ENCODE assay signal across 20 mouse cellular contexts in genomic region chr6:119512701-119513100, GRCm38 (mm10). TPM values are rescaled to one million over a fixed set of nuclear protein-coding genes. Genes with fewer than 3 reads are reported as not detected.
DNase-seq lines count a peak whose midpoint lies in the region; ATAC-seq and TF ChIP-seq lines count a peak whose summit lies in the region.
"Had no signal": no experiment of that assay in that cellular context is flagged by ENCODE, and none has a peak within 500 bp of the region (broad histone marks: within the 10 kb centered on the region; RNA-seq: fewer than 3 reads in every experiment).

No protein-coding gene starts in this region.

- no peaks in the 10 kb centered on the region for H3K36me3 ChIP-seq in forebrain, embryonic 14.5 days (ENCODE audit: control insufficient read depth, insufficient read depth, low read length)
- no peaks in the 10 kb centered on the region for H3K36me3 ChIP-seq in forebrain, embryonic 15.5 days
- no peaks in the 10 kb centered on the region for H3K36me3 ChIP-seq in intestine, embryonic 16.5 days (ENCODE audit: control insufficient read depth, insufficient read depth, low read length)
- H3K36me3 ChIP-seq: embryonic facial prominence, embryonic 15.5 days; forebrain, embryonic 12.5 days; heart, embryonic 12.5 days; hindbrain, embryonic 15.5 days had no signal

- H3K27me3 ChIP-seq in forebrain, embryonic 14.5 days (replicated peaks; ENCODE audit: control insufficient read depth, insufficient read depth, low read length), result no peaks in the 10 kb centered on the region
- no peaks in the 10 kb centered on the region for H3K27me3 ChIP-seq in forebrain, embryonic 15.5 days
- no peaks in the 10 kb centered on the region for H3K27me3 ChIP-seq in intestine, embryonic 16.5 days (replicated peaks; ENCODE audit: control insufficient read depth, insufficient read depth, low read length)
- H3K27me3 ChIP-seq: embryonic facial prominence, embryonic 15.5 days; forebrain, embryonic 12.5 days; heart, embryonic 12.5 days; hindbrain, embryonic 15.5 days had no signal

- H3K4me3 ChIP-seq in forebrain, embryonic 14.5 days (ENCODE audit: low read depth, low read length), result no peak overlapping the region
- H3K4me3 ChIP-seq in forebrain, embryonic 15.5 days, result no peak overlapping the region
- H3K4me3 ChIP-seq in intestine, embryonic 16.5 days (ENCODE audit: low read length), result no peak overlapping the region
- H3K4me3 ChIP-seq: embryonic facial prominence, embryonic 15.5 days; forebrain, embryonic 12.5 days; gastrocnemius, adult 2 months; heart, embryonic 12.5 days; hindbrain, embryonic 15.5 days had no signal

- DNase-seq in forebrain, embryonic 14.5 days (ENCODE audit: low spot score), result peak; percentile 14
- peak; percentile 32 for DNase-seq in brain, embryonic 14.5 days (ENCODE audit: low read depth)
- DNase-seq in retina, embryonic 14.5 days (ENCODE audit: low spot score), result peak; percentile 20
- no peak for DNase-seq in kidney, adult 18-20 months
- no peak for DNase-seq in heart, postnatal 36 days
- DNase-seq: adrenal gland, postnatal 14 days; cerebellum, adult 18-20 months; cerebellum, postnatal 14 days; embryo, embryonic 11 days; gastrocnemius, adult 2 months; gastrocnemius, postnatal 25 days; kidney, adult 2 months had no signal

- TF ChIP-seq POLR2A in brain, embryonic 14.5 days (IDR thresholded peaks at IDR 0.05; ENCODE audit: borderline replicate concordance, extremely low read depth, insufficient read depth, insufficient read length, poor library complexity, severe bottlenecking), result no peak

- intact Hi-C loops in heart, postnatal 36 days (cut with DNase I), result no loop called here

- WGBS in forebrain, embryonic 14.5 days, result 71% methylated on average over 11 of the region's 11 CpGs
- 70% methylated on average over 11 of the region's 11 CpGs for WGBS in forebrain, embryonic 15.5 days
- WGBS in intestine, embryonic 16.5 days, result 90% methylated on average over 11 of the region's 11 CpGs

- no peak overlapping the region for H3K27ac ChIP-seq in forebrain, embryonic 14.5 days (ENCODE audit: low read depth, low read length)
- no peak overlapping the region for H3K27ac ChIP-seq in forebrain, embryonic 15.5 days (replicated peaks)
- H3K27ac ChIP-seq in intestine, embryonic 16.5 days (ENCODE audit: low read length), result no peak overlapping the region
- H3K27ac ChIP-seq: embryonic facial prominence, embryonic 15.5 days; forebrain, embryonic 12.5 days; gastrocnemius, adult 2 months; hindbrain, embryonic 15.5 days had no signal

- no peak overlapping the region for H3K9ac ChIP-seq in forebrain, embryonic 14.5 days (ENCODE audit: low read length)
- H3K9ac ChIP-seq in forebrain, embryonic 15.5 days (replicated peaks), result no peak overlapping the region
- no peak overlapping the region for H3K9ac ChIP-seq in intestine, embryonic 16.5 days (ENCODE audit: low read depth, low read length)
- H3K9ac ChIP-seq: embryonic facial prominence, embryonic 15.5 days; forebrain, embryonic 12.5 days; heart, embryonic 12.5 days; hindbrain, embryonic 15.5 days had no signal

- no peak for ATAC-seq in forebrain, embryonic 14.5 days
- ATAC-seq in forebrain, embryonic 15.5 days (replicated peaks), result no peak
- no peak for ATAC-seq in intestine, embryonic 16.5 days
- ATAC-seq: activated CD4-positive, CD25-positive, alpha-beta regulatory T cell, adult 4 months had no signal

- H3K9me3 ChIP-seq in forebrain, embryonic 14.5 days (replicated peaks; ENCODE audit: control insufficient read depth, low read length), result no peaks in the 10 kb centered on the region
- no peaks in the 10 kb centered on the region for H3K9me3 ChIP-seq in forebrain, embryonic 15.5 days
- H3K9me3 ChIP-seq in intestine, embryonic 16.5 days (ENCODE audit: control insufficient read depth, low read length), result no peaks in the 10 kb centered on the region
- H3K9me3 ChIP-seq: embryonic facial prominence, embryonic 15.5 days; forebrain, embryonic 12.5 days; hindbrain, embryonic 15.5 days had no signal

- H3K4me2 ChIP-seq in forebrain, embryonic 14.5 days (ENCODE audit: low read length), result no peak overlapping the region
- no peak overlapping the region for H3K4me2 ChIP-seq in forebrain, embryonic 15.5 days (replicated peaks)
- no peak overlapping the region for H3K4me2 ChIP-seq in intestine, embryonic 16.5 days (ENCODE audit: low read depth, low read length)
- H3K4me2 ChIP-seq: embryonic facial prominence, embryonic 15.5 days; forebrain, embryonic 12.5 days; heart, embryonic 12.5 days; hindbrain, embryonic 15.5 days had no signal

- no peak for TF ChIP-seq CTCF in brain, embryonic 14.5 days (IDR thresholded peaks at IDR 0.05; ENCODE audit: borderline replicate concordance, extremely low read depth, insufficient read depth, insufficient read length)

- H3K4me1 ChIP-seq in forebrain, embryonic 14.5 days (ENCODE audit: control insufficient read depth, insufficient read depth, low read length), result peaks cover 11% of the 10 kb centered on the region; the same call in 1 of the 2 replicates
- H3K4me1 ChIP-seq in forebrain, embryonic 15.5 days, result peaks cover 22% of the 10 kb centered on the region
- H3K4me1 ChIP-seq in intestine, embryonic 16.5 days (ENCODE audit: control insufficient read depth, insufficient read depth, low read length), result no peaks in the 10 kb centered on the region

RNA-seq across cellular contexts. Expression of gene Wnt5b, which starts 31.4 kb away (rescaled TPM):
- 3.0 and 3.4 TPM in 2 replicates for polyA plus RNA-seq in forebrain, embryonic 14.5 days (2014; fragmentation: Nextera tagmentation; extraction: Ambion mirVana)
- polyA plus RNA-seq in forebrain, embryonic 15.5 days (2015; fragmentation: Nextera tagmentation; extraction: Ambion mirVana), result 2.8 and 3.1 TPM in 2 replicates
- polyA plus RNA-seq in brain, embryonic 14.5 days (2012; rRNA removed), result 3.1 and 3.5 TPM in 2 replicates
- polyA plus RNA-seq in intestine, embryonic 16.5 days (2015; fragmentation: Nextera tagmentation; extraction: Ambion mirVana), result 4.0 and 4.8 TPM in 2 replicates
- total RNA-seq in heart, postnatal 36 days (2021), result 1 to 10 TPM; 2.3 to 5.3 TPM
- total RNA-seq: common myeloid progenitor, adult 5-6 weeks had no signal
- polyA plus RNA-seq: activated CD4-positive, CD25-positive, alpha-beta regulatory T cell, adult 4 months had no signal

RNA-seq across cellular contexts. Expression of gene Fbxl14, which starts 33.2 kb away (rescaled TPM):
- 6.8 and 7.6 TPM in 2 replicates for polyA plus RNA-seq in forebrain, embryonic 14.5 days (2014; fragmentation: Nextera tagmentation; extraction: Ambion mirVana)
- 3.7 and 4.0 TPM in 2 replicates for polyA plus RNA-seq in forebrain, embryonic 15.5 days (2015; fragmentation: Nextera tagmentation; extraction: Ambion mirVana)
- 57.6 and 75.1 TPM in 2 replicates for polyA plus RNA-seq in brain, embryonic 14.5 days (2012; rRNA removed)
- polyA plus RNA-seq in intestine, embryonic 16.5 days (2015; fragmentation: Nextera tagmentation; extraction: Ambion mirVana), result 3.7 and 4.1 TPM in 2 replicates
- total RNA-seq in heart, postnatal 36 days (2021), result 10 to 100 TPM; 14.1 to 16.5 TPM

Comparison
In these comparisons a context has a peak if more than half of its experiments do, and no peak if none do; other contexts are left out.
1. DNase-seq: peak in forebrain, embryonic 14.5 days (single experiment), brain, embryonic 14.5 days (single experiment) and retina, embryonic 14.5 days (single experiment); none in kidney, adult 18-20 months (single experiment) and heart, postnatal 36 days (0 of 2).